Mouse (Mus musculus) CH12.LX (cell line): ENCODE results near the gene Sept4. TPM values are rescaled to one million over a fixed set of nuclear protein-coding genes. Genes with fewer than 3 reads are reported as not detected.
A peak's percentile ranks its signal among the peaks of the same experiment; 100 is the strongest.

Experiments used
- DNase-seq: peaks from one replicate; pipeline ENCODE4 v3.0.0-alpha.2; 2013; ENCODE audit errors: extremely low read depth
- H3K27ac ChIP-seq: 2 replicates; pipeline ENCODE4 v1.5.1; 2012; ENCODE audit warnings: low read depth, mild to moderate bottlenecking, control low read depth, moderate library complexity; ENCODE audit not compliant: insufficient read depth
- H3K27me3 ChIP-seq: replicated peaks from 2 replicates; pipeline ENCODE3; 2012; ENCODE audit warnings: inconsistent platforms
- H3K36me3 ChIP-seq, 2 experiments: replicated peaks in 1 of 2; 2 replicates each; pipeline versions ENCODE3 to v1.6.1; 2012; ENCODE audit warnings: inconsistent platforms in 1 of 2, low read length in 1 of 2, mild to moderate bottlenecking in 1 of 2, mixed read lengths in 1 of 2, moderate library complexity in 1 of 2; ENCODE audit not compliant: control insufficient read depth in 1 of 2, insufficient read depth in 1 of 2
- H3K4me1 ChIP-seq, 2 experiments: 2 replicates each; pipeline ENCODE4 v1.6.1; 2012; ENCODE audit warnings: inconsistent platforms in 1 of 2, moderate library complexity in 1 of 2; ENCODE audit not compliant: insufficient read depth in 2 of 2, control insufficient read depth in 1 of 2
- H3K4me2 ChIP-seq: 2 replicates; pipeline ENCODE4 v1.6.1; 2012; ENCODE audit warnings: low read depth, mild to moderate bottlenecking, control low read depth; ENCODE audit not compliant: poor library complexity, insufficient read depth, severe bottlenecking
- H3K4me3 ChIP-seq, 3 experiments: fragments of 150-350 bp in 1 of 3; sonication (generic) in 1 of 3; replicated peaks in 1 of 3; 2 replicates each; pipeline versions ENCODE3 to v1.5.1; 2011 to 2012; ENCODE audit warnings: low read depth in 2 of 3, low read length in 2 of 3, mild to moderate bottlenecking in 2 of 3, moderate library complexity in 2 of 3, control low read depth in 1 of 3, improper control_type of control experiment in 1 of 3, inconsistent platforms in 1 of 3, mixed read lengths in 1 of 3; ENCODE audit not compliant: poor library complexity in 1 of 3
- H3K79me2 ChIP-seq: replicated peaks from 2 replicates; pipeline ENCODE4 v1.6.1; 2012; ENCODE audit warnings: mild to moderate bottlenecking, moderate library complexity; ENCODE audit not compliant: control insufficient read depth, poor library complexity, insufficient read depth, severe bottlenecking; ENCODE audit errors: extremely low read depth
- H3K9ac ChIP-seq: 2 replicates; pipeline ENCODE4 v1.6.1; 2012; ENCODE audit warnings: low read depth, mild to moderate bottlenecking, control low read depth, moderate library complexity; ENCODE audit not compliant: insufficient read depth
- H3K9me3 ChIP-seq: replicated peaks from 2 replicates; pipeline ENCODE3; 2012; ENCODE audit warnings: low read length, inconsistent platforms, mixed read lengths
- BHLHE40 ChIP-seq: IDR thresholded peaks from 2 replicates; pipeline ENCODE4 v1.6.1; 2011; ENCODE audit warnings: mild to moderate bottlenecking, low read depth, low read length, improper control_type of control experiment
- CHD1 ChIP-seq: IDR thresholded peaks from 2 replicates; pipeline ENCODE4 v1.6.1; 2012; ENCODE audit warnings: low read depth, low read length, improper control_type of control experiment, inconsistent platforms
- CHD2 ChIP-seq: IDR thresholded peaks from 2 replicates; pipeline ENCODE4 v1.6.1; 2011; ENCODE audit warnings: low read length, improper control_type of control experiment
- CTCF ChIP-seq, 2 experiments: IDR thresholded peaks in 1 of 2; conservative IDR thresholded peaks in 1 of 2; 2 replicates each; pipeline ENCODE4 v1.5.1; 2011 to 2012; ENCODE audit warnings: low read depth in 2 of 2, low read length in 2 of 2, improper control_type of control experiment in 1 of 2, inconsistent platforms in 1 of 2, mild to moderate bottlenecking in 1 of 2, moderate library complexity in 1 of 2
- E2F4 ChIP-seq: IDR thresholded peaks from 2 replicates; pipeline ENCODE4 v1.6.1; 2011; ENCODE audit warnings: low read depth, low read length, improper control_type of control experiment; ENCODE audit not compliant: insufficient replicate concordance
- EP300 ChIP-seq: IDR thresholded peaks from 2 replicates; pipeline ENCODE4 v1.6.1; 2011; ENCODE audit warnings: low read length, improper control_type of control experiment
- ETS1 ChIP-seq: conservative IDR thresholded peaks from 2 replicates; pipeline ENCODE4 v1.6.1; 2012; ENCODE audit warnings: low read depth, mild to moderate bottlenecking, inconsistent platforms, low read length, improper control_type of control experiment, moderate library complexity
- HCFC1 ChIP-seq: IDR thresholded peaks from 2 replicates; pipeline ENCODE4 v1.6.1; 2012; ENCODE audit warnings: low read depth, mild to moderate bottlenecking, inconsistent platforms, low read length, improper control_type of control experiment
- IRF4 ChIP-seq: IDR thresholded peaks from 2 replicates; pipeline ENCODE4 v1.6.1; 2014; ENCODE audit warnings: low read depth, mild to moderate bottlenecking, inconsistent platforms, low read length, improper control_type of control experiment
- JUN ChIP-seq: IDR thresholded peaks from 2 replicates; pipeline ENCODE4 v1.6.1; 2011; ENCODE audit warnings: low read depth, mild to moderate bottlenecking, low read length, improper control_type of control experiment, moderate library complexity; ENCODE audit not compliant: insufficient read depth
- JUND ChIP-seq: conservative IDR thresholded peaks from 2 replicates; pipeline ENCODE4 v1.6.1; 2011; ENCODE audit warnings: low read depth, low read length, improper control_type of control experiment
- KAT2A ChIP-seq: IDR thresholded peaks from 2 replicates; pipeline ENCODE4 v1.6.1; 2012; ENCODE audit warnings: low read length, improper control_type of control experiment, inconsistent platforms; ENCODE audit not compliant: insufficient replicate concordance
- MXI1 ChIP-seq: IDR thresholded peaks from 2 replicates; pipeline ENCODE4 v1.6.1; 2011; ENCODE audit warnings: mild to moderate bottlenecking, low read depth, low read length, improper control_type of control experiment
- MYC ChIP-seq: IDR thresholded peaks from 2 replicates; pipeline ENCODE4 v1.6.1; 2011; ENCODE audit warnings: low read depth, mild to moderate bottlenecking, improper control_type of control experiment, low read length
- NELFE ChIP-seq: IDR thresholded peaks from 2 replicates; pipeline ENCODE4 v1.6.1; 2011; ENCODE audit warnings: low read depth, low read length, improper control_type of control experiment
- NRF1 ChIP-seq: IDR thresholded peaks from 2 replicates; pipeline ENCODE4 v1.6.1; 2014; ENCODE audit warnings: low read depth, mild to moderate bottlenecking, inconsistent platforms, low read length, improper control_type of control experiment, moderate library complexity
- RAD21 ChIP-seq: IDR thresholded peaks from 2 replicates; pipeline ENCODE4 v1.6.1; 2011; ENCODE audit warnings: low read depth, mild to moderate bottlenecking, low read length, improper control_type of control experiment, moderate library complexity
- SIN3A ChIP-seq: IDR thresholded peaks from 2 replicates; pipeline ENCODE4 v1.6.1; 2012; ENCODE audit warnings: low read length, improper control_type of control experiment, inconsistent platforms
- TBP ChIP-seq: conservative IDR thresholded peaks from 2 replicates; pipeline ENCODE4 v1.6.1; 2011; ENCODE audit warnings: low read depth, low read length, improper control_type of control experiment
- USF1 ChIP-seq: IDR thresholded peaks from 2 replicates; pipeline ENCODE4 v1.6.1; 2014; ENCODE audit warnings: low read depth, mild to moderate bottlenecking, inconsistent platforms, low read length, improper control_type of control experiment
- USF2 ChIP-seq: conservative IDR thresholded peaks from 2 replicates; pipeline ENCODE4 v1.6.1; 2011; ENCODE audit warnings: low read depth, low read length, improper control_type of control experiment
- ZKSCAN1 ChIP-seq: IDR thresholded peaks from 2 replicates; pipeline ENCODE4 v1.6.1; 2012; ENCODE audit warnings: low read depth, inconsistent platforms, low read length, improper control_type of control experiment, borderline replicate concordance
- ZNF384 ChIP-seq: IDR thresholded peaks from 2 replicates; pipeline ENCODE4 v1.6.1; 2012; ENCODE audit warnings: low read depth, low read length, improper control_type of control experiment, inconsistent platforms
- dilution Hi-C: fragments of 300-500 bp; cut with MboI; formaldehyde crosslinking; loops from 2 replicates; pipeline ENCODE4 v1.14.3; 2020; ENCODE audit warnings: low sequenced_read_pairs; ENCODE audit not compliant: extremely low pct_unique_long_range_greater_than_20kb, extremely low pct_ligation_motif_present
- in situ Hi-C: fragments of 300-500 bp; cut with MboI; formaldehyde crosslinking; loops from 3 replicates; pipeline ENCODE4 v1.14.3; 2019; ENCODE audit warnings: low sequenced_read_pairs, low pct_ligation_motif_present, low pct_unique_long_range_greater_than_20kb, mixed read lengths
- polyA plus RNA-seq: library from polyadenylated mRNA; unstranded; fragments of >175 nt; gene quantifications from 2 replicates; pipeline ENCODE4 v1.2.1, GENCODE M21; 2012; ENCODE audit warnings: low read depth; ENCODE audit not compliant: insufficient read length
- total RNA-seq, 2 experiments: library from RNA; depleted of rRNA; stranded (reverse); fragments of 300-350 nt in 1 of 2; fragments of >200 nt in 1 of 2; gene quantifications; 2 replicates each; pipeline ENCODE4 v1.2.3; 2012 to 2014

Sept4 gene
- total and polyA plus RNA-seq, 3 experiments: 0.32 to 1.7 (median 1.5) TPM

- dilution Hi-C loops: no loop called here
Observed at GRCm38 (mm10) chr11:87603571-87603970, 34.9 kb downstream of the Sept4 start.

GRCm38 (mm10) chr11:87609264-87609663 lies 40.6 kb downstream of the Sept4 start:
- no peak for TF ChIP-seq CHD1
- no peak for TF ChIP-seq CTCF (conservative IDR thresholded peaks at IDR 0.05 in 1 of 2, IDR thresholded peaks at IDR 0.05 in 1 of 2; ENCODE audit: low read depth in 2 of 2, low read length in 2 of 2)
- no peak for TF ChIP-seq E2F4
- no peak for TF ChIP-seq ZNF384
- no peak for TF ChIP-seq JUN
- no peak for TF ChIP-seq BHLHE40

More at GRCm38 (mm10) chr11:87603571-87603970, 34.9 kb downstream of the Sept4 start:
- TF ChIP-seq IRF4 (peak; percentile 89), MXI1 (no peak), HCFC1 (no peak), ZNF384 (peak; percentile 75), MYC (peak; percentile 45; the same call in 1 of the 2 replicates), BHLHE40 (peak; percentile 62), KAT2A (no peak), NRF1 (no peak), EP300 (peak; percentile 90)
- H3K4me1 ChIP-seq: peaks cover 0 to 37% of the 10 kb centered on the region in 2 experiments; a peak in 3 of 4 replicates
- H3K4me2 ChIP-seq: no peak overlapping the region
- in situ Hi-C loops: no loop called here
- no peaks in the 10 kb centered on the region for H3K79me2 ChIP-seq
- H3K36me3 ChIP-seq: peaks cover 82 to 99% of the 10 kb centered on the region in 2 experiments
- no peak overlapping the region for H3K27ac ChIP-seq
- no peaks in the 10 kb centered on the region for H3K27me3 ChIP-seq
- DNase-seq: peak; percentile 57
- no peak overlapping the region for H3K9ac ChIP-seq
- H3K9me3 ChIP-seq: no peaks in the 10 kb centered on the region
- no peak overlapping the region for H3K4me3 ChIP-seq

GRCm38 (mm10) chr11:87611547-87611946 lies 42.8 kb downstream of the Sept4 start:
- no peak for DNase-seq
- peaks cover under 1% of the 10 kb centered on the region for H3K9me3 ChIP-seq
- no peak overlapping the region for H3K9ac ChIP-seq
- in situ Hi-C loops: no loop called here
- no peaks in the 10 kb centered on the region for H3K79me2 ChIP-seq
- no peak overlapping the region for H3K4me2 ChIP-seq
- dilution Hi-C loops: no loop called here
- peaks cover 76 to 95% of the 10 kb centered on the region in 2 experiments for H3K36me3 ChIP-seq
- no peak overlapping the region for H3K4me3 ChIP-seq
- H3K4me1 ChIP-seq: no peaks in the 10 kb centered on the region
- no peaks in the 10 kb centered on the region for H3K27me3 ChIP-seq
- TF ChIP-seq SIN3A: no peak
- no peak for TF ChIP-seq RAD21
- TF ChIP-seq ZKSCAN1: no peak
- TF ChIP-seq USF1: no peak
- no peak for TF ChIP-seq USF2
- TF ChIP-seq TBP: no peak
- TF ChIP-seq NELFE: no peak
- TF ChIP-seq MXI1: no peak
- no peak for TF ChIP-seq E2F4
- TF ChIP-seq ETS1: no peak
- TF ChIP-seq CTCF (conservative IDR thresholded peaks at IDR 0.05 in 1 of 2, IDR thresholded peaks at IDR 0.05 in 1 of 2; ENCODE audit: low read depth in 2 of 2, low read length in 2 of 2): no peak
- no peak for TF ChIP-seq CHD2
- no peak for TF ChIP-seq JUND
- TF ChIP-seq JUN: no peak
- no peak overlapping the region for H3K27ac ChIP-seq

More at GRCm38 (mm10) chr11:87609264-87609663, 40.6 kb downstream of the Sept4 start:
- no peaks in the 10 kb centered on the region for H3K27me3 ChIP-seq
- H3K4me1 ChIP-seq: peaks cover 0 to 2% of the 10 kb centered on the region in 2 experiments; a peak in 2 of 4 replicates
- H3K4me3 ChIP-seq: no peak overlapping the region
- no peaks in the 10 kb centered on the region for H3K9me3 ChIP-seq
- dilution Hi-C loops (no loop called here), in situ Hi-C loops (no loop called here)
- H3K36me3 ChIP-seq: peaks cover 78 to 94% of the 10 kb centered on the region in 2 experiments
- H3K9ac ChIP-seq: no peak overlapping the region
- H3K4me2 ChIP-seq: no peak overlapping the region
- no peak overlapping the region for H3K27ac ChIP-seq
- no peak for DNase-seq
- no peaks in the 10 kb centered on the region for H3K79me2 ChIP-seq
